Mouse (Mus musculus) MEL (cell line): ENCODE data around the gene Sdsl. TPM values are rescaled to one million over a fixed set of nuclear protein-coding genes. Genes with fewer than 3 reads are reported as not detected.

Experiments used
- DNase-seq: peaks from one replicate; pipeline ENCODE4 v3.0.0; 2011; ENCODE audit warnings: low read depth, low spot score
- H3K27ac ChIP-seq: 2 replicates; pipeline ENCODE4 v1.5.1; 2012; ENCODE audit warnings: low read depth, mild to moderate bottlenecking, control low read depth, low read length, moderate library complexity; ENCODE audit not compliant: control insufficient read depth
- H3K27me3 ChIP-seq, 2 experiments: fragments of 150-350 bp in 1 of 2; sonication (generic) in 1 of 2; 2 replicates each; pipeline ENCODE4 v1.6.1; 2012; ENCODE audit warnings: low read length in 2 of 2, mild to moderate bottlenecking in 2 of 2, improper control_type of control experiment in 1 of 2, moderate library complexity in 1 of 2; ENCODE audit not compliant: insufficient read depth in 2 of 2, control insufficient read depth in 1 of 2
- H3K36me3 ChIP-seq, 2 experiments: 2 replicates each; pipeline ENCODE4 v1.6.1; 2012 to 2014; ENCODE audit warnings: low read length in 2 of 2, improper control_type of control experiment in 1 of 2, inconsistent platforms in 1 of 2, mild to moderate bottlenecking in 1 of 2; ENCODE audit not compliant: insufficient read depth in 2 of 2, control insufficient read depth in 1 of 2
- H3K4me1 ChIP-seq, 2 experiments: fragments of 150-350 bp in 1 of 2; sonication (generic) in 1 of 2; 2 replicates each; pipeline ENCODE4 v1.6.1; 2012; ENCODE audit warnings: low read length in 2 of 2, improper control_type of control experiment in 1 of 2, mild to moderate bottlenecking in 1 of 2; ENCODE audit not compliant: insufficient read depth in 2 of 2, control insufficient read depth in 1 of 2
- H3K4me3 ChIP-seq, 2 experiments: fragments of 150-350 bp in 1 of 2; sonication (generic) in 1 of 2; 2 replicates each; pipeline ENCODE4 v1.5.1; 2012; ENCODE audit warnings: low read depth in 2 of 2, low read length in 2 of 2, mild to moderate bottlenecking in 2 of 2, moderate library complexity in 2 of 2, control low read depth in 1 of 2, improper control_type of control experiment in 1 of 2; ENCODE audit not compliant: control insufficient read depth in 1 of 2, insufficient read depth in 1 of 2
- H3K79me2 ChIP-seq: 2 replicates; pipeline ENCODE4 v1.6.1; 2012; ENCODE audit warnings: mild to moderate bottlenecking, low read length, moderate library complexity; ENCODE audit not compliant: control insufficient read depth, poor library complexity, insufficient read depth
- H3K9ac ChIP-seq: 2 replicates; pipeline ENCODE4 v1.6.1; 2012; ENCODE audit warnings: low read depth, mild to moderate bottlenecking, control low read depth, low read length, moderate library complexity; ENCODE audit not compliant: control insufficient read depth, poor library complexity, severe bottlenecking
- H3K9me3 ChIP-seq: fragments of 150-350 bp; sonication (generic); replicated peaks from 2 replicates; pipeline ENCODE4 v1.6.1; 2012; ENCODE audit warnings: mild to moderate bottlenecking, low read length, improper control_type of control experiment, moderate library complexity; ENCODE audit not compliant: insufficient read depth
- BHLHE40 ChIP-seq: IDR thresholded peaks from 2 replicates; pipeline ENCODE4 v1.6.1; 2012; ENCODE audit warnings: low read depth, mild to moderate bottlenecking, inconsistent platforms, low read length, improper control_type of control experiment, borderline replicate concordance
- CHD1 ChIP-seq: IDR thresholded peaks from 2 replicates; pipeline ENCODE4 v1.6.1; 2012; ENCODE audit warnings: low read depth, mild to moderate bottlenecking, inconsistent platforms, low read length, improper control_type of control experiment
- CTCF ChIP-seq, 3 experiments: IDR thresholded peaks in 2 of 3; conservative IDR thresholded peaks in 1 of 3; 2 replicates each; pipeline ENCODE4 v1.5.1; 2011 to 2012; ENCODE audit warnings: low read length in 3 of 3, low read depth in 2 of 3, mild to moderate bottlenecking in 2 of 3, improper control_type of control experiment in 1 of 3, inconsistent platforms in 1 of 3, mixed read lengths in 1 of 3, moderate library complexity in 1 of 3; ENCODE audit not compliant: control insufficient read depth in 1 of 3, insufficient read depth in 1 of 3, poor library complexity in 1 of 3, severe bottlenecking in 1 of 3
- E2F4 ChIP-seq: IDR thresholded peaks from 2 replicates; pipeline ENCODE4 v1.6.1; 2011; ENCODE audit warnings: low read depth, low read length, improper control_type of control experiment, borderline replicate concordance
- EP300 ChIP-seq, 2 experiments: IDR thresholded peaks; 2 replicates each; pipeline ENCODE4 v1.6.1; 2011; ENCODE audit warnings: improper control_type of control experiment in 2 of 2, low read length in 2 of 2, low read depth in 1 of 2, mild to moderate bottlenecking in 1 of 2
- ETS1 ChIP-seq: IDR thresholded peaks from 2 replicates; pipeline ENCODE4 v1.6.1; 2012; ENCODE audit warnings: low read depth, mild to moderate bottlenecking, inconsistent platforms, low read length, improper control_type of control experiment, moderate library complexity
- GABPA ChIP-seq: IDR thresholded peaks from 2 replicates; pipeline ENCODE4 v1.6.1; 2012; ENCODE audit warnings: low read depth, mild to moderate bottlenecking, inconsistent platforms, low read length, improper control_type of control experiment, moderate library complexity
- HCFC1 ChIP-seq: IDR thresholded peaks from 2 replicates; pipeline ENCODE4 v1.6.1; 2012; ENCODE audit warnings: low read depth, mild to moderate bottlenecking, inconsistent platforms, low read length, improper control_type of control experiment, moderate library complexity
- JUND ChIP-seq: IDR thresholded peaks from 2 replicates; pipeline ENCODE4 v1.6.1; 2011; ENCODE audit warnings: low read depth, mild to moderate bottlenecking, improper control_type of control experiment, low read length
- MAZ ChIP-seq: IDR thresholded peaks from 2 replicates; pipeline ENCODE4 v1.6.1; 2012; ENCODE audit warnings: low read depth, mild to moderate bottlenecking, inconsistent platforms, low read length, improper control_type of control experiment
- MXI1 ChIP-seq: IDR thresholded peaks from 2 replicates; pipeline ENCODE4 v1.6.1; 2011; ENCODE audit warnings: mild to moderate bottlenecking, low read depth, low read length, improper control_type of control experiment
- MYB ChIP-seq: IDR thresholded peaks from 2 replicates; pipeline ENCODE4 v1.6.1; 2011; ENCODE audit warnings: mild to moderate bottlenecking, low read depth, low read length, improper control_type of control experiment
- NELFE ChIP-seq: IDR thresholded peaks from 2 replicates; pipeline ENCODE4 v1.6.1; 2011; ENCODE audit warnings: low read depth, low read length, improper control_type of control experiment
- NRF1 ChIP-seq: IDR thresholded peaks from 2 replicates; pipeline ENCODE4 v1.6.1; 2014; ENCODE audit warnings: low read depth, mild to moderate bottlenecking, inconsistent platforms, low read length, improper control_type of control experiment, moderate library complexity; ENCODE audit not compliant: poor library complexity, insufficient read depth, severe bottlenecking
- POLR2A ChIP-seq, 2 experiments: IDR thresholded peaks; 2 replicates each; pipeline ENCODE4 v1.6.1; 2011 to 2012; ENCODE audit warnings: low read length in 2 of 2, mild to moderate bottlenecking in 2 of 2, control low read depth in 1 of 2, improper control_type of control experiment in 1 of 2, low read depth in 1 of 2, moderate library complexity in 1 of 2; ENCODE audit not compliant: control insufficient read depth in 1 of 2, insufficient read depth in 1 of 2, poor library complexity in 1 of 2
- POLR2AphosphoS2 ChIP-seq: IDR thresholded peaks from 2 replicates; pipeline ENCODE4 v1.6.1; 2011; ENCODE audit warnings: low read length, improper control_type of control experiment
- RAD21 ChIP-seq: IDR thresholded peaks from 2 replicates; pipeline ENCODE4 v1.6.1; 2011; ENCODE audit warnings: mild to moderate bottlenecking, low read depth, low read length, improper control_type of control experiment
- SIN3A ChIP-seq: IDR thresholded peaks from 2 replicates; pipeline ENCODE4 v1.6.1; 2012; ENCODE audit warnings: low read length, improper control_type of control experiment, inconsistent platforms
- SMC3 ChIP-seq: IDR thresholded peaks from 2 replicates; pipeline ENCODE4 v1.6.1; 2011; ENCODE audit warnings: low read depth, low read length, improper control_type of control experiment
- ZC3H11A ChIP-seq: IDR thresholded peaks from 2 replicates; pipeline ENCODE4 v1.6.1; 2012; ENCODE audit warnings: low read depth, mild to moderate bottlenecking, inconsistent platforms, low read length, improper control_type of control experiment
- ZMIZ1 ChIP-seq: IDR thresholded peaks from 2 replicates; pipeline ENCODE4 v1.6.1; 2012; ENCODE audit warnings: low read depth, mild to moderate bottlenecking, inconsistent platforms, low read length, improper control_type of control experiment, moderate library complexity
- ZNF384 ChIP-seq: IDR thresholded peaks from 2 replicates; pipeline ENCODE4 v1.6.1; 2012; ENCODE audit warnings: low read depth, mild to moderate bottlenecking, inconsistent platforms, low read length, improper control_type of control experiment
- polyA plus RNA-seq, 2 experiments: library from polyadenylated mRNA; stranded (reverse) in 1 of 2; unstranded in 1 of 2; fragments of >175 nt in 1 of 2; fragments of >200 nt in 1 of 2; gene quantifications; 2 replicates each; pipeline versions ENCODE4 v1.2.1 to v1.2.4; 2012; ENCODE audit warnings: low replicate concordance in 2 of 2, low read depth in 1 of 2; ENCODE audit not compliant: insufficient read length in 2 of 2, insufficient read depth in 1 of 2, missing spikeins in 1 of 2
- total RNA-seq: library from RNA; depleted of rRNA; stranded (reverse); fragments of 300-350 nt; gene quantifications from 2 replicates; pipeline ENCODE4 v1.2.3, GENCODE M21; 2012

The Sdsl gene
- total and polyA plus RNA-seq, 3 experiments = 12.1 to 21.0 TPM; not detected in 1

GRCm38 (mm10) chr5:120481205-120481604, 8.6 kb upstream of the Sdsl start:
- H3K4me1 ChIP-seq = no peaks in the 10 kb centered on the region
- no peak overlapping the region for H3K4me3 ChIP-seq
- no peak overlapping the region for H3K9ac ChIP-seq
- no peak overlapping the region for H3K27ac ChIP-seq
- no peaks in the 10 kb centered on the region for H3K79me2 ChIP-seq
- no peaks in the 10 kb centered on the region for H3K27me3 ChIP-seq
- no peak for TF ChIP-seq BHLHE40
- no peak for TF ChIP-seq RAD21
- TF ChIP-seq ZMIZ1 = no peak
- no peak for TF ChIP-seq POLR2A (IDR thresholded peaks at IDR 0.05; ENCODE audit: control insufficient read depth in 1 of 2, insufficient read depth in 1 of 2, low read depth in 1 of 2, low read length in 2 of 2, poor library complexity in 1 of 2)
- no peak for TF ChIP-seq POLR2AphosphoS2
- no peak for TF ChIP-seq ETS1
- TF ChIP-seq CHD1 = no peak
- no peak for TF ChIP-seq SIN3A
- no peak for TF ChIP-seq MXI1
- no peak for TF ChIP-seq ZNF384
- no peak for TF ChIP-seq CTCF (IDR thresholded peaks at IDR 0.05 in 2 of 3, conservative IDR thresholded peaks at IDR 0.05 in 1 of 3; ENCODE audit: control insufficient read depth in 1 of 3, insufficient read depth in 1 of 3, low read depth in 2 of 3, low read length in 3 of 3, poor library complexity in 1 of 3, severe bottlenecking in 1 of 3)
- no peak for TF ChIP-seq GABPA
- TF ChIP-seq HCFC1 = no peak
- no peak for TF ChIP-seq NRF1
- no peak for TF ChIP-seq MAZ
- TF ChIP-seq EP300 (IDR thresholded peaks at IDR 0.05; ENCODE audit: low read depth in 1 of 2, low read length in 2 of 2) = no peak
- TF ChIP-seq MYB = no peak
- no peak for TF ChIP-seq JUND
- no peak for TF ChIP-seq E2F4
- DNase-seq = no peak
- H3K36me3 ChIP-seq = no peaks in the 10 kb centered on the region
- H3K9me3 ChIP-seq = no peaks in the 10 kb centered on the region

- H3K9me3 ChIP-seq = no peaks in the 10 kb centered on the region
- TF ChIP-seq CHD1 (no peak), NELFE (no peak), BHLHE40 (0 out of 2 replicates have a peak, but pooled peaks have one; percentile 9), SMC3 (peak; percentile 43), MXI1 (no peak), ZC3H11A (peak; percentile 41; the same call in 1 of the 2 replicates), RAD21 (peak; percentile 34), JUND (no peak), CTCF (IDR thresholded peaks at IDR 0.05 in 2 of 3, conservative IDR thresholded peaks at IDR 0.05 in 1 of 3; ENCODE audit: control insufficient read depth in 1 of 3, insufficient read depth in 1 of 3, low read depth in 2 of 3, low read length in 3 of 3, poor library complexity in 1 of 3, severe bottlenecking in 1 of 3) (peak in 2 of 3 experiments; percentile 47 to 58; a peak in 4 of 6 replicates)
- no peaks in the 10 kb centered on the region for H3K27me3 ChIP-seq
- peak; percentile 45 for DNase-seq
- no peaks in the 10 kb centered on the region for H3K4me1 ChIP-seq
- no peaks in the 10 kb centered on the region for H3K36me3 ChIP-seq
- H3K79me2 ChIP-seq = no peaks in the 10 kb centered on the region
- no peak overlapping the region for H3K4me3 ChIP-seq
- H3K27ac ChIP-seq = no peak overlapping the region
- H3K9ac ChIP-seq = no peak overlapping the region
Observed at GRCm38 (mm10) chr5:120479538-120479937, 6.9 kb upstream of the Sdsl start.
